Mouse (Mus musculus) embryonic fibroblast, embryonic 13.5 days (primary cell): ENCODE data around the gene Evx2.

ENCODE experiments used
- CTCF ChIP-seq: IDR thresholded peaks from 2 replicates; pipeline ENCODE4 v1.5.1; 2011; ENCODE audit warnings: mild to moderate bottlenecking, control low read depth, low read length, moderate library complexity, borderline replicate concordance; ENCODE audit not compliant: insufficient read depth
- POLR2A ChIP-seq: IDR thresholded peaks from 2 replicates; pipeline ENCODE4 v1.6.1; 2011; ENCODE audit warnings: low read depth, mild to moderate bottlenecking, control low read depth, low read length, moderate library complexity

GRCm38 (mm10) chr2:74663291-74663925 is 4.1 kb upstream of the Evx2 start:
- TF ChIP-seq CTCF: peak; percentile 32; the same call in 1 of the 2 replicates
- TF ChIP-seq POLR2A: no peak
